Mouse (Mus musculus) neural tube, embryonic 14.5 days (tissue): ENCODE results near the gene Rpl36-ps4. TPM values are rescaled to one million over a fixed set of nuclear protein-coding genes. Genes with fewer than 3 reads are reported as not detected.

Experiments used
- ATAC-seq: fragments of 200-750 bp; cut with Nextera tagmentation; 2 replicates; pipeline ENCODE4 v1.8.0; 2017; ENCODE audit warnings: low read depth, mild to moderate bottlenecking, moderate TSS enrichment, moderate library complexity
- H3K27ac ChIP-seq: fragments of 300-500 bp; sonication (generic); 2 replicates; pipeline ENCODE4 v1.5.1; 2014; ENCODE audit warnings: low read depth, mild to moderate bottlenecking, control low read depth, low read length, moderate library complexity, mixed read lengths
- H3K27me3 ChIP-seq: fragments of 300-500 bp; sonication (generic); 2 replicates; pipeline ENCODE4 v1.6.1; 2014; ENCODE audit warnings: low read length; ENCODE audit not compliant: control insufficient read depth, insufficient read depth
- H3K36me3 ChIP-seq: fragments of 300-500 bp; sonication (generic); 2 replicates; pipeline ENCODE4 v1.6.1; 2014; ENCODE audit warnings: low read length, mixed read lengths; ENCODE audit not compliant: control insufficient read depth, insufficient read depth
- H3K4me1 ChIP-seq: fragments of 300-500 bp; sonication (generic); 2 replicates; pipeline ENCODE4 v1.6.1; 2014; ENCODE audit warnings: low read length; ENCODE audit not compliant: control insufficient read depth, insufficient read depth
- H3K4me2 ChIP-seq: fragments of 300-500 bp; sonication (generic); 2 replicates; pipeline ENCODE4 v1.6.1; 2014; ENCODE audit warnings: mild to moderate bottlenecking, low read depth, low read length, control low read depth
- H3K4me3 ChIP-seq: fragments of 300-500 bp; sonication (generic); 2 replicates; pipeline ENCODE4 v1.5.1; 2014; ENCODE audit warnings: low read depth, low read length, control low read depth, mixed read lengths
- H3K9ac ChIP-seq: fragments of 300-500 bp; sonication (generic); replicated peaks from 2 replicates; pipeline ENCODE4 v1.6.1; 2014; ENCODE audit warnings: low read depth, mild to moderate bottlenecking, control low read depth, low read length, mixed read lengths
- H3K9me3 ChIP-seq: fragments of 300-500 bp; sonication (generic); 2 replicates; pipeline ENCODE4 v1.6.1; 2016; ENCODE audit warnings: low read length; ENCODE audit not compliant: control insufficient read depth
- WGBS: fragments of 180-500 bp; shearing (Covaris S2); extraction: QIAGEN DNeasy Blood & Tissue Kit; methylation state at CpG from one replicate; pipeline ENCODE4 v1.1.7; 2014; 5-methylcytosine and 5-hydroxymethylcytosine counted together
- polyA plus RNA-seq: library from polyadenylated mRNA; unstranded; fragments of >200 nt; fragmentation: Nextera tagmentation; extraction: Ambion mirVana; gene quantifications from 2 replicates; pipeline ENCODE4 v1.2.1, GENCODE M21; 2014

The Rpl36-ps4 gene
- polyA plus RNA-seq, 1 experiment from 2014 or later: not detected

DNA sequence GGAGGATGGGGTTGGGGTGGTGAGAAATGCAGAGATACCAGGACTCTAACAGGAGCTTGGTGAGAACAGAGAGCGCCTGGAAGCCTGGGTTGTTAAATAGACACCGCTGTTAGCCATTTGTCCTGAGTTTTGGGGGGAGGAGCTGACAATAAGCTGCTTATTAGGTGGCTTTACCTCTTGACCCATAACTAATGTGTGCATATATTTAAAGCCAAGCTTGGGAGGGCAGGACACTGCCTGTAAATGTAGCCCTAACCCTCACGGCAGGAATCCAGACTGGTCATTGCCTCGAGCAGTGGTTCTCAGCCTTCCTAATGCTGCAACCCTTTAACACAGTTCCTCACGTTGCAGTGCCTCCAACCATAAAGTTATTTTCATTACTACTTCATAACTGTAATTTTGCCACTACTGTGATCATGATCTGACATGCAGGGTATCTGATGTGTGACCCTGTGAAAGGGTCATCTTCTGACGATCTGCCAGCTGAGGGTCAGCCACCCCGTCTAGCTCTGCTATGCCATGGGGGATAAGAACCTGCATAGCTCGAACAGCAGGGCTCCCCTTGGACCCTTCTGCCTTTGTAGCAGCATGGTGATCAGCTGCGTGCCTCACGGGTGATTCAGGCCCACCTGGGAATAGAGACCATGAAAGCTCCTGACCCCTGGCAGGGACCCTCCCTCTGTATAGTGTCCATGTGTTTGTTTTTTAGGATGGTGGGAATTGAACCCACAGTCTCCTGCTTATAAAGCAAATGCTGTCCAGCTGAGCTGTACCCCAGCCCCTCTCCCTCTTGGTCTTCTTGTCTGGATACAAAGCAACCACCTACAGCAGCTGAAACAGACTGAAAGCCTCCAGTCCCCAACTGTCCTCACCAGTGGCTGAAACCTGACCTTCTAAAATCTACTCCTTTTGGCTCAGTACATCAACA lies 42.0 kb upstream of the Rpl36-ps4 start:
- no peaks in the 10 kb centered on the region for H3K9me3 ChIP-seq
- 35% methylated on average over 10 of the region's 10 CpGs for WGBS
- no peak overlapping the region for H3K4me2 ChIP-seq
- no peak overlapping the region for H3K27ac ChIP-seq
- ATAC-seq: no peak
- H3K4me3 ChIP-seq: no peak overlapping the region
- no peaks in the 10 kb centered on the region for H3K36me3 ChIP-seq
- H3K27me3 ChIP-seq: no peaks in the 10 kb centered on the region
- H3K9ac ChIP-seq: no peak overlapping the region
- H3K4me1 ChIP-seq: peaks cover 15% of the 10 kb centered on the region; the same call in 1 of the 2 replicates

DNA sequence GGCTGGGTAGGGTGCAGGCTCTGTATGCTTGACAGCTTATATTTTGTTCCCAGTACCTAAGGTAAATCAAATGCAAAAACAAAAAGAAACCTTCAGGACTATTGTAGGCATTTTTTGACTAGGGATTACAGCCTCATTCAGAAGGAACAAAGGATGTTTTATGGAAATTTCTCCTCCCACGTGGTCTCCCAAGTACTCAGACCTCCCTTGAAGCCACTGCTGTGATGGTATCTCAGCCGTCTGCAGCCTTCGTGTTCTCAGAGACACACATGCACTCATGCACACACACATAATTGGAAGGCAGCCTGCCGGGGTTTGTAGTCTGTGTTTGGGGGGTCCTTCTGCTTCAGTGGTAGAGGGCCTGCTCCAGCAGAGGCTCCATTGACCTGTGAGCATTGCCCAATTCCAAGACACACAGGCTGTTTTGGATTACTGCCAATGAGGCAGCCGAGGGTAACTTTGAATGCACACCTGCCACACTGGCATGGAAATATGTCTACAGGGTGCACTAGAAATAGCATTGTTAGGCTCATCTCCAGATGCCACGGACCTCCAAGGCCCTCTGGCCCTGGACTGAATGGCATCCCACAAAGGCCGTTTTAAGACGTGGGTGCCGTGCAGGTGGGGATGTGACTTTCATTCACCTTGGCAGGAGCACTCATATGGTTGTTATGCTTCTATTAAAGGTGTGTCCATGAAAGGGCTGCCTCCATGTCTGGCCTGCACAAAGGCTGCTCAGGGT lies 41.1 kb upstream of the Rpl36-ps4 start:
- Histone ChIP-seq H3K9me3 (no peaks in the 10 kb centered on the region), H3K4me3 (no peak overlapping the region), H3K27ac (no peak overlapping the region), H3K4me2 (no peak overlapping the region), H3K9ac (no peak overlapping the region), H3K36me3 (no peaks in the 10 kb centered on the region), H3K4me1 (peaks cover 15% of the 10 kb centered on the region; the same call in 1 of the 2 replicates), H3K27me3 (no peaks in the 10 kb centered on the region)
- no peak for ATAC-seq
- WGBS: 35% methylated on average over 9 of the region's 9 CpGs

DNA sequence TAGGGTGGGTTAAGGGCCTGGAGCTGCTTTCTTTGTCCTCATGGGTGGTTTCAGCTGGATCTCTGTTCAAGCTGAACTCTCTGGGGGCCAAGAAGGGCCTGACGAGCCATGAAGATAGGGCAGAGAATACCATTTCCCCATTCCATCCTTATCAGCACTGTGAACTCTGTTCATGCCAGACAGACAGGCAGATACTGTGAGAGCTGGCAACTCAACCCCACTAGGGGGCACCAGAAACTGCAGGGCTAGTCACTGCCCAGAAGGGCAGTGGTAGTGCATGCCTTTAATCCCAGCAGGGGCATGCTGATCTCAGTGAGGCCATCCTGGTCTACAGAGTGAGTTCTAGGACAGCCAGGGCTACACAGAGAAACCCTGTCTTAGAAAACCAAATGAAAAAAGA lies 38.2 kb upstream of the Rpl36-ps4 start:
- peaks cover 10% of the 10 kb centered on the region; the same call in 1 of the 2 replicates for H3K4me1 ChIP-seq
- ATAC-seq: no peak
- H3K27me3 ChIP-seq: no peaks in the 10 kb centered on the region
- no peak overlapping the region for H3K9ac ChIP-seq
- no peaks in the 10 kb centered on the region for H3K36me3 ChIP-seq
- H3K4me3 ChIP-seq: no peak overlapping the region
- no peaks in the 10 kb centered on the region for H3K9me3 ChIP-seq
- no peak overlapping the region for H3K4me2 ChIP-seq
- WGBS: 52% methylated on average over 1 of the region's 1 CpGs
- no peak overlapping the region for H3K27ac ChIP-seq

DNA sequence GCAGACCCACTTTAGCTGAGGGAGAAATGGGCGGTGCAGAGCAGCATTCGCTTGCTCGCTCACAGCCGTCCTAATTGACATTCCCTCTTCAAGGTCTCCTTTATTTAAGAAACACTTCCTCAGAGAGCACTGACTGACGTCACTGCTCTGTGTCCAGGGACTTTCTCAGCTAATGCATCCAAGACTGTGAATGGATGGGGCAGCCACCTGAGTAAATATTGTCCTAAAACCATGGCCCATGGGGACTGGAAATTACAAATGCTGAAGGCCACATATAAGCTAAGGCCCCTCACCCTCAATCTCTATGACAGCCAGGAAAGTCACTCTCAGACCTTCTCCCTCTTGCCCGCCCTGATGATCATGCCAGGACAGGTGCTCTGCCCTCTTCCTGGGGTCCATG lies 23.6 kb upstream of the Rpl36-ps4 start:
- ATAC-seq: no peak; the same call in 1 of the 2 replicates
- H3K36me3 ChIP-seq: no peaks in the 10 kb centered on the region
- no peaks in the 10 kb centered on the region for H3K9me3 ChIP-seq
- H3K9ac ChIP-seq: no peak overlapping the region
- no peak overlapping the region for H3K4me3 ChIP-seq
- H3K27ac ChIP-seq: no peak overlapping the region
- no peaks in the 10 kb centered on the region for H3K4me1 ChIP-seq
- H3K27me3 ChIP-seq: no peaks in the 10 kb centered on the region
- H3K4me2 ChIP-seq: no peak overlapping the region
- WGBS: 57% methylated on average over 6 of the region's 6 CpGs

DNA sequence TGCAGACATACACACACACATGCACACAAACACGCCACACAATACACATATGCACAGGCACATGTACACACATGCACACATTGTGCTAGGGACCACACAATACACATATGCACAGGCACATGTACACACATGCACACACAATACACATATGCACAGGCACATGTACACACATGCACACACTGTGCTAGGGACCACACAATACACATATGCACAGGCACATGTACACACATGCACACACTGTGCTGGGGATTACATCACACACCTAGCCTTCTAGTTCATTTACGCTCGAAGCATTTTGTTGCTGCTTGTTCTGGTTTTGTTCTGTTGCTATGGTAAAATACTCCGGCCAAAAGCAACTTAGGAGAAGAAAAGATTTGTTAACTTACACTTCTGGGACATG lies 20.1 kb upstream of the Rpl36-ps4 start:
- no peak overlapping the region for H3K9ac ChIP-seq
- ATAC-seq: no peak
- WGBS: 64% methylated on average over 4 of the region's 4 CpGs

GRCm38 (mm10) chr17:87901163-87901562 lies 19.6 kb upstream of the Rpl36-ps4 start:
- ATAC-seq: no peak
- H3K4me3 ChIP-seq: no peak overlapping the region
- H3K27ac ChIP-seq: no peak overlapping the region
- no peaks in the 10 kb centered on the region; the same call in 1 of the 2 replicates for H3K4me1 ChIP-seq
- no peak overlapping the region for H3K4me2 ChIP-seq
- 0 out of 2 replicates have a peak overlapping the region, but pooled peaks have one; percentile 2 for H3K9ac ChIP-seq
- H3K27me3 ChIP-seq: no peaks in the 10 kb centered on the region
- WGBS: 19% methylated on average over 7 of the region's 7 CpGs
- no peaks in the 10 kb centered on the region for H3K9me3 ChIP-seq
- H3K36me3 ChIP-seq: no peaks in the 10 kb centered on the region

More for the DNA sequence above, 20.1 kb upstream of the Rpl36-ps4 start:
- no peaks in the 10 kb centered on the region for H3K36me3 ChIP-seq
- no peaks in the 10 kb centered on the region for H3K9me3 ChIP-seq
- no peak overlapping the region for H3K27ac ChIP-seq
- H3K27me3 ChIP-seq: no peaks in the 10 kb centered on the region
- H3K4me2 ChIP-seq: no peak overlapping the region
- no peaks in the 10 kb centered on the region; the same call in 1 of the 2 replicates for H3K4me1 ChIP-seq
- H3K4me3 ChIP-seq: no peak overlapping the region

- no peaks in the 10 kb centered on the region for H3K27me3 ChIP-seq
- no peaks in the 10 kb centered on the region for H3K36me3 ChIP-seq
- peak; percentile 56; the same call in 1 of the 2 replicates for ATAC-seq
- H3K9me3 ChIP-seq: no peaks in the 10 kb centered on the region
- H3K4me1 ChIP-seq: no peaks in the 10 kb centered on the region; the same call in 1 of the 2 replicates
- H3K4me2 ChIP-seq: no peak overlapping the region
- no peak overlapping the region for H3K4me3 ChIP-seq
- H3K9ac ChIP-seq: no peak overlapping the region
- 0 out of 2 replicates have a peak overlapping the region, but pooled peaks have one; percentile 55 for H3K27ac ChIP-seq
- WGBS: 19% methylated on average over 6 of the region's 6 CpGs
These were observed 17.6 kb upstream of the Rpl36-ps4 start for GRCm38 (mm10) chr17:87903213-87903612.

DNA sequence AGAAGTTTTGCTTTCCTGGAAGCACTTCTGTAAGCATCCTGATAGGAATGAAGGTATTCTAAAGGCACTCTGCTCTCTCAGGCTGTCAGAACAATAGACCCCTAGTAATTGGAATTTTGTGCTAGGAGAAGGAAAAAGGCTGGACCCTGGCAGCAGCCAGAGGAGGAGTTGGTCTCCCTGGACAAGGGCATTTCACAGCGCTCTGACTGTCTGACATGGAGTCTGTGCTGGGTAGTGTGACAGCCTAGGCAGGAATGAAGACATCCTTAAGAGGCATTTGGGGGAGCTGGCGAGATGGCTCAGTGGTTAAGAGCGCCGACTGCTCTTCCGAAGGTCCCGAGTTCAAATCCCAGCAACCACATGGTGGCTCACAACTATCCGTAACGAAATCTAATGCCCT lies 17.1 kb upstream of the Rpl36-ps4 start:
- Histone ChIP-seq H3K36me3 (no peaks in the 10 kb centered on the region), H3K9me3 (no peaks in the 10 kb centered on the region), H3K27ac (peak overlapping the region; percentile 55; the same call in 1 of the 2 replicates), H3K4me2 (no peak overlapping the region), H3K9ac (no peak overlapping the region), H3K27me3 (no peaks in the 10 kb centered on the region), H3K4me3 (no peak overlapping the region), H3K4me1 (no peaks in the 10 kb centered on the region; the same call in 1 of the 2 replicates)
- 93% methylated on average over 8 of the region's 8 CpGs for WGBS
- no peak for ATAC-seq
